Mouse (Mus musculus) forebrain, postnatal 0 days (tissue): ENCODE results near the gene Hoxc10. TPM values are rescaled to one million over a fixed set of nuclear protein-coding genes. Genes with fewer than 3 reads are reported as not detected.

Experiments used
- ATAC-seq: fragments of 200-750 bp; cut with Nextera tagmentation; 2 replicates; pipeline ENCODE4 v1.8.0; 2017; ENCODE audit warnings: mild to moderate bottlenecking, moderate library complexity
- DNase-seq: peaks from one replicate; pipeline ENCODE4 v3.0.0-alpha.2; 2015
- H3K27ac ChIP-seq: fragments of 300-500 bp; sonication (generic); 2 replicates; pipeline ENCODE4 v1.5.1; 2014; ENCODE audit warnings: low read depth, mild to moderate bottlenecking, antibody characterized with exemption, low read length, moderate library complexity, mixed read lengths
- H3K27me3 ChIP-seq: fragments of 300-500 bp; sonication (generic); 2 replicates; pipeline ENCODE4 v1.6.1; 2014; ENCODE audit warnings: mild to moderate bottlenecking, low read length, mixed read lengths; ENCODE audit not compliant: insufficient read depth
- H3K36me3 ChIP-seq: fragments of 300-500 bp; sonication (generic); 2 replicates; pipeline ENCODE4 v1.6.1; 2014; ENCODE audit warnings: mild to moderate bottlenecking, moderate library complexity; ENCODE audit not compliant: insufficient read depth
- H3K4me1 ChIP-seq: fragments of 300-500 bp; sonication (generic); 2 replicates; pipeline ENCODE4 v1.6.1; 2014; ENCODE audit warnings: antibody characterized with exemption; ENCODE audit not compliant: insufficient read depth
- H3K4me2 ChIP-seq: fragments of 300-500 bp; sonication (generic); 2 replicates; pipeline ENCODE4 v1.6.1; 2014; ENCODE audit warnings: low read depth, mild to moderate bottlenecking, moderate library complexity
- H3K4me3 ChIP-seq: fragments of 300-500 bp; sonication (generic); 2 replicates; pipeline ENCODE4 v1.5.1; 2014; ENCODE audit warnings: low read depth, low read length, mixed read lengths
- H3K9ac ChIP-seq: fragments of 300-500 bp; sonication (generic); 2 replicates; pipeline ENCODE4 v1.6.1; 2014; ENCODE audit warnings: mild to moderate bottlenecking
- H3K9me3 ChIP-seq: fragments of 300-500 bp; sonication (generic); 2 replicates; pipeline ENCODE4 v1.6.1; 2016; ENCODE audit warnings: low read length
- CTCF ChIP-seq: sonication (generic); IDR thresholded peaks from 2 replicates; pipeline ENCODE4 v1.5.1; 2016; ENCODE audit warnings: antibody characterized with exemption, control low read depth, low read depth
- WGBS: fragments of 180-500 bp; shearing (Covaris S2); extraction: QIAGEN DNeasy Blood & Tissue Kit; methylation state at CpG from one replicate; pipeline ENCODE4 v1.1.7; 2014; 5-methylcytosine and 5-hydroxymethylcytosine counted together
- polyA plus RNA-seq: library from polyadenylated mRNA; unstranded; fragments of >200 nt; fragmentation: Nextera tagmentation; extraction: Ambion mirVana; gene quantifications from 2 replicates; pipeline ENCODE4 v1.2.1, GENCODE M21; 2015
- total RNA-seq: library from RNA; depleted of rRNA; stranded (reverse); fragments of >200 nt; gene quantifications from 2 replicates; pipeline ENCODE4 v1.2.3, GENCODE M21; 2014

Gene Hoxc10
- total and polyA plus RNA-seq, 2 experiments from 2014 or later: not detected

DNA sequence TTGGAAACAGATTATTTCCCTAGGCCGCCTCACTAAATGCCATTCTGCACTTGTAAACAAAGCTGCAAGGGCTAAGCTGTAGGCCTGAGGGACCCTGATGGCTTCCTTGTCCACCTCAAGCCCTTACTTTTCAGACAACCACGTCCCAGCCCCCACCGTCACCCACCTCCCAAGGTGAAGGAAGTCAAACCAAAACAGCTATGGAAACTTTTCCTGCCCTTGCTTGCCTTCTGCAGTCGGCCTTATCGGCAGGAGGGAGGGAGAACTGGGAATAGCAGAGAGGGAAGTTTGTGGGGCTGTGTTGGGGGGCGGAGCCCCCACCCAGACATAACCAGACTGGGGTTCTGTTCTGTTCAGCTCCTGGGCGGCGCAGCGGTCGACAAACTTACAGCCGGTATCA lies 25.6 kb downstream of the Hoxc10 start:
- H3K27ac ChIP-seq: no peak overlapping the region
- WGBS: 1% methylated on average over 11 of the region's 11 CpGs
- H3K4me1 ChIP-seq: no peaks in the 10 kb centered on the region
- H3K27me3 ChIP-seq: peaks cover 88% of the 10 kb centered on the region
- H3K36me3 ChIP-seq: no peaks in the 10 kb centered on the region
- no peak overlapping the region for H3K9ac ChIP-seq
- H3K4me2 ChIP-seq: no peak overlapping the region
- no peak for ATAC-seq
- no peak for TF ChIP-seq CTCF
- no peak overlapping the region for H3K4me3 ChIP-seq
- DNase-seq: no peak
- no peaks in the 10 kb centered on the region for H3K9me3 ChIP-seq

DNA sequence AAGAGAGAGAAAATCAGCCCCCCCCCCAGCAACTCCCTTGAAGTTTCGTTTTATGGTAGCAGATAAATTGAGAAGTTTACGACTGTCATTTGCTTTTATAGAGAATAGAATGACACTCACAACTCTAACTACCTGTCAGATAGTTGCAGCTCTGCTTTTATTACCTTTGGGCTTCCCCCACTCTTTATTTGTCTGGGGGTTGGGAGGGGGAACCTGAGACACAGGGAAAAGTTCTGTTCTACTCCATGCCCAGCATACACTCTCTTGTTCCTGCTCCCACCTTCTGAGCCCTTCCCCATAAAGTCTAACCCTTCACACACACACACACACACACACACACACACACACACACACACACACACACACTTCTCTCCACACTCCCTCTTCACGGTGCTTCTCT lies 26.3 kb downstream of the Hoxc10 start:
- H3K4me1 ChIP-seq: no peaks in the 10 kb centered on the region
- no peak for TF ChIP-seq CTCF
- no peak for DNase-seq
- no peaks in the 10 kb centered on the region for H3K9me3 ChIP-seq
- no peaks in the 10 kb centered on the region for H3K36me3 ChIP-seq
- H3K27ac ChIP-seq: no peak overlapping the region
- H3K27me3 ChIP-seq: peaks cover 88% of the 10 kb centered on the region
- no peak for ATAC-seq
- no peak overlapping the region for H3K9ac ChIP-seq
- H3K4me3 ChIP-seq: no peak overlapping the region
- 1% methylated on average over 3 of the region's 3 CpGs for WGBS
- no peak overlapping the region for H3K4me2 ChIP-seq

DNA sequence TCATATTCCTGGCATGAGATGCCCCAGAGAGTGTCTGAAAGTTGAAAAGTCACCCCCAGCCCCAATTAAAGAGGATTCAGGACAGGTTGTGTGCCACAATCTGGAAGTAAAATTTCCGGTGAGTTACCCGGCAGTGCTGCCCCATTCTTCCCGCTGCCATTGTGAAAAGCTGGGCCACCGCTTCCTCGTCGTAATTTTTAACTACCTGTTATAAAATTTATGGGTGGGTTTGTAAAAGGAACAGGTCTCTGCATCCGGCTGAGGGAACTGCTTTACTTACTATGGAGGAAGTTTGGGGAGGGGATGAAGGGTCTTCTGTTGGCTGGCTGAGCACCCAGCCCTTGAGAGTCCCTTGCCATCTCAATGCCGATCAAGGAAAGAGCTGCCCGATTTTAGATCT lies 30.0 kb downstream of the Hoxc10 start:
- H3K36me3 ChIP-seq: no peaks in the 10 kb centered on the region
- ATAC-seq (no peak), DNase-seq (no peak)
- peaks cover 90% of the 10 kb centered on the region for H3K27me3 ChIP-seq
- H3K4me1 ChIP-seq: no peaks in the 10 kb centered on the region
- no peak overlapping the region for H3K4me3 ChIP-seq
- no peak overlapping the region for H3K27ac ChIP-seq
- H3K4me2 ChIP-seq: no peak overlapping the region
- H3K9ac ChIP-seq: no peak overlapping the region
- under 1% methylated on average over 9 of the region's 9 CpGs for WGBS
- H3K9me3 ChIP-seq: no peaks in the 10 kb centered on the region
- TF ChIP-seq CTCF: no peak

DNA sequence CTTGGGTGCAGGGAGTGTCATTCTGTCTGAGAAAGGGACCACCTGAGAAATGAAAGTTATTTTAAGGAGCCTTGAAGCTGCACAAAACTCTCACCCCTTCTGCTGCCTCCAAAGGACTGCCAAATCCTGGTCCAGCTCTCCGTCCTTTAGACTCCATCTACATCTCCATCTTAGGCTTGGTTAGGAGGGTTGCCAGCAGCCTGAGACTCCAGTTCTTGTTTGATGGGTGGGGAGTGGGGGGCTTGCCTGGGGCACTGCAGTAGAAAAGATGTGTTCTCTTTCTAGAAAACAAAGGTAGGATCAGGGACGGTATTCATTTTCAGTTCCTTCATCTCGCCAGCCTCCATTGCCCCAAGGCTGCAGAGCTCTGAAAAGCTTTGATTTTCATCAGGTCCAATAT lies 30.8 kb downstream of the Hoxc10 start:
- 2% methylated on average over 3 of the region's 3 CpGs for WGBS
- no peak overlapping the region for H3K4me2 ChIP-seq
- H3K36me3 ChIP-seq: no peaks in the 10 kb centered on the region
- H3K9ac ChIP-seq: no peak overlapping the region
- H3K4me1 ChIP-seq: no peaks in the 10 kb centered on the region
- no peak overlapping the region for H3K4me3 ChIP-seq
- TF ChIP-seq CTCF: no peak
- no peak for ATAC-seq
- no peak overlapping the region for H3K27ac ChIP-seq
- H3K27me3 ChIP-seq: peaks cover 90% of the 10 kb centered on the region
- no peak for DNase-seq
- H3K9me3 ChIP-seq: no peaks in the 10 kb centered on the region

DNA sequence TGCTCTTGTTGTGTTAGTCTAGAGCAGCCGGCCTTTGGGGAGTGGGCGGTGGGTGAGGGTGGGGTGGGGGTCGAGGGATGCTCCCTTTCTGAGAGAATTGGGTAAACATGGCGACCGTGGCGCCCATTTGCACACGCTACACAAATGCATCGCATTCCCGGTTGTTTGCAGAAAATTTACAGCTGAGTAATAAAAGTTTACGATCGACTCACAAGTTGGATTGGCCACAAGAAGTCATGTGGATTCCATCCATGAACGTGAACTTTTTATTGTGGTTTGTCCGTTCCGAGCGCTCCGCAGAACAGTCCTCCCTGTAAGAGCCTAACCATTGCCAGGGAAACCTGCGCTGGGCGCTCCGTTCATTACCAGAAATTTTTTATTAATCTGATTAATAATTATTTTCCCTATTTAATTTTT lies 31.4 kb downstream of the Hoxc10 start, which contains the start of gene Hoxc6:
Gene Hoxc6, plus strand, starts transcription at position 319 of the 417 bp plus-strand sequence.
- H3K4me2 ChIP-seq: peak within 1 kb of the TSS; percentile 63
- H3K27ac ChIP-seq: no peak within 1 kb of the TSS
- no peak for ATAC-seq
- no peaks in the 10 kb centered on the region for H3K4me1 ChIP-seq
- H3K9me3 ChIP-seq: no peaks in the 10 kb centered on the region
- H3K27me3 ChIP-seq: peaks cover 90% of the 10 kb centered on the region
- no peak for DNase-seq
- H3K4me3 ChIP-seq: peak within 1 kb of the TSS; percentile 31
- H3K9ac ChIP-seq: no peak within 1 kb of the TSS
- 2% methylated on average over 19 of the region's 19 CpGs for WGBS
- no peaks in the 10 kb centered on the region for H3K36me3 ChIP-seq
- TF ChIP-seq CTCF: no peak

DNA sequence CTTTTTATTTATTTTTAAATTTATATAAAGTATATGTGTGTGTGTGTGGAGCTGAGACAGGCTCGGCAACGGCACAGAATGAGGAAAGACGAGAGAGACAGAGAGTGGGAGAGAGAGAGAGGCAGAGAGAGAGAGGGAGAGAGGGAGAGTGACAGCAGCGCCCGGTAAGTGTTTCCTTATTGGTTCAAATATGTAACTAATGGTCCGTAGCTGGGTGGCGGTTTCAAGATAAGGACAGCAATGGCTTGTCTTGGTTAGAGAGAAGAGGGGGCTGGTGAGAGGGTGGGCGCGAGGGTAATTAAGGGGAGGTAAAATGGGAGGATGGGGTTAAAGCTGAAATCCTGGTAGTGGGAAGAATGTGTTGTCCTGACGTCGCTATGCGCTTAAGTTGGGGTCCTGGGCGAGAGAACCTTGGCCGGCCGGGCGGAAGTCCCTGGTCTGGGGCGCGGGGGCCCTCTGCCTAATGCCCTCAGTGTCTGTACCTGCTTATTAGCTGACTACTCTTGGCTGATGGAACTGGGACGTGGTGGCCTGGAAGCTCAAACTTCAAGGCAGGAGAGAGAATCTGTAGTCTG lies 32.1 kb downstream of the Hoxc10 start:
- no peaks in the 10 kb centered on the region for H3K9me3 ChIP-seq
- no peaks in the 10 kb centered on the region for H3K36me3 ChIP-seq
- DNase-seq (no peak), ATAC-seq (no peak)
- TF ChIP-seq CTCF: no peak
- H3K9ac ChIP-seq: no peak overlapping the region
- WGBS: 5% methylated on average over 19 of the region's 19 CpGs
- H3K4me2 ChIP-seq: peak overlapping the region; percentile 63
- H3K4me3 ChIP-seq: peak overlapping the region; percentile 31
- H3K27ac ChIP-seq: no peak overlapping the region
- H3K27me3 ChIP-seq: peaks cover 91% of the 10 kb centered on the region
- H3K4me1 ChIP-seq: no peaks in the 10 kb centered on the region

DNA sequence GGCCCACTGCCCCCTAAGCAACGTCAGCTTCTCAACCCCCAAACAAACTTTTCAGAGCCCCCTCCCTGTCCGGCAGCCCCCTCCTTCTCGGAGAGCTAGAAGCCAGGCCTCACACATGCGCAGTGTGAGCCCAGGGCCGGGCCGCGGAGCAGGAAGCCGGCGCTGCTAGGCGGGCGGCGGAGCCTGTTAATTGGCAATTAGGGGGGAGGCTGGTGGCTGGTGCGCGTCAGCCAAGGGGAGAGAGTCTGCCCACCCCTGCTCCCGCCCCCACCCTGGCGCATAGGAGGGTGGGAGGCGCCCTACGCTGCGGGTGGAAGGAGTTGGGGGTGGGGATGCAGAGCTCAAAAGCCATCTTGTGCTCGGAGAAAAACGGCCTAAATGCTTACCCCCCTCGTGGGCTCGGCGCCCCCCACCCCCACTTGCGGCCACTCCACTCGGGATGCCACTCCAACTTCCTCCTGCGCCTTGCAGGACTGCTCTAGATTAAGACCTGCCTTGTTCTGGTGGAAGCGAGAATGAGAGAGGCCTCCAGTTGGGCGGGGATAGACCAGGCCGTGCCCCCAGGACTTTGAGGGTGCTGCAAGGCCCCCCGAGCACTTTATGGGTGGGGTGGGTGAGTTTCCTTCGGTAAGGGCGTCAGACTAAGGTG lies 32.7 kb downstream of the Hoxc10 start:
- DNase-seq: peak; percentile 70
- Histone ChIP-seq H3K9ac (0 out of 2 replicates have a peak overlapping the region, but pooled peaks have one; percentile 11), H3K27me3 (peaks cover 97% of the 10 kb centered on the region), H3K9me3 (no peaks in the 10 kb centered on the region), H3K4me2 (peak overlapping the region; percentile 63), H3K36me3 (no peaks in the 10 kb centered on the region), H3K4me3 (peak overlapping the region; percentile 31), H3K27ac (no peak overlapping the region), H3K4me1 (no peaks in the 10 kb centered on the region)
- TF ChIP-seq CTCF: no peak
- ATAC-seq: peak; percentile 60
- under 1% methylated on average over 32 of the region's 33 CpGs for WGBS
